Mouse (Mus musculus): ENCODE results near the gene Gimap5.

DNA sequence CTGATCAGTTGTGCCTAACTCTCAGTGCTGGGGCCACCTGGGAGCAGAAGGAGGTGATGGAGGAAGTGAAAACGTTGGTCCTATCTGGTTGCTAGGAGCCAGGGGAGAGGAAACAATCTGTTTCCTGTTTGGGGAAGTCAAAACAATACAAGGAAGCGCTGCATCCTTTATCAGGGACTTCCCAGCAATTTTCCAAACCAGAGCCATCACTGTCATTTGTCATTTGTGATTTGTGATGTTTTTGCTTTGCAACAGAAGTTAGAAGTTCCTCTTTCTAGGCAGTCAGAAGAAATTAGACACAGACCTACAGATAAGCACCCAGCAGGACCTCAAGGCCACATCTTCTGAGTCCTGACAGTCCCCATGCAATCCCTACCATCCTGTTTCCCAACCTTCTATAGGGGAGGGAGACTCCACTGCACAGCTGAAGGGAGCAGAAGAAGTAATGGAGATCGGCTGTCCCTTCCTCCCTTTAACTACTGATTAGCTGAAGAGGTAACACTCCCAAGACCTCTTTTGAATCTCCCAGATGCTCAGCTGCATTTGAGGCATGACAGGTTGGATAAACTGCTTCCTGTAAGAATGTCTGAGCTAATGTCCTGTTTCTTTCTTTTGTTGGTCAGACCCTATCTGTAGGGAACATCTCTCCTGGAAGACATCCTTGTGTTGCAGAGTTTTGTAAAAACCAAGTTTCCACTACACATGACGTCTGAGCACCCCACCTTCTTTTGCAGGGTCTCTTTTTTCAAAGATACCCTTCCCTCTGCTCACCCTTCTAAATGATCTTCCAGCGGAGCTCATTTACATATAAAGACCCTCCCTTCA lies 45.5 kb upstream of the Gimap5 start:
- no peak for TF ChIP-seq CTCF (conservative IDR thresholded peaks at IDR 0.05; ENCODE audit: low read length)
- no peak for TF ChIP-seq POU5F1 (IDR thresholded peaks at IDR 0.05; ENCODE audit: borderline replicate concordance, low read length)
- no peak for TF ChIP-seq NANOG (IDR thresholded peaks at IDR 0.05; ENCODE audit: borderline replicate concordance, low read length)

All from E14TG2a.4 (cell line).